Mouse (Mus musculus) erythroblast, embryonic 14.5 days (primary cell): ENCODE results near the gene Map2k7. TPM values are rescaled to one million over a fixed set of nuclear protein-coding genes. Genes with fewer than 3 reads are reported as not detected.
A peak's percentile ranks its signal among the peaks of the same experiment; 100 is the strongest.

ENCODE experiments used
- H3K27me3 ChIP-seq: 2 replicates; pipeline ENCODE4 v1.6.1; 2012; ENCODE audit warnings: inconsistent platforms; ENCODE audit not compliant: control insufficient read depth
- H3K36me3 ChIP-seq: 2 replicates; pipeline ENCODE4 v1.6.1; 2012; ENCODE audit warnings: mild to moderate bottlenecking, inconsistent platforms; ENCODE audit not compliant: control insufficient read depth
- H3K4me1 ChIP-seq: 2 replicates; pipeline ENCODE4 v1.6.1; 2012; ENCODE audit warnings: inconsistent platforms; ENCODE audit not compliant: control insufficient read depth
- H3K4me3 ChIP-seq: replicated peaks from 2 replicates; pipeline ENCODE3; 2012; ENCODE audit warnings: moderate library complexity, mild to moderate bottlenecking, inconsistent platforms
- H3K9me3 ChIP-seq: 2 replicates; pipeline ENCODE4 v1.6.1; 2012; ENCODE audit warnings: low read length, inconsistent platforms, mixed read lengths; ENCODE audit not compliant: control insufficient read depth
- GATA1 ChIP-seq: IDR thresholded peaks from 2 replicates; pipeline ENCODE4 v1.6.1; 2012; ENCODE audit warnings: low read length, inconsistent platforms, mixed read lengths
- TAL1 ChIP-seq: IDR thresholded peaks from 3 replicates; pipeline ENCODE4 v1.6.1; 2012; ENCODE audit warnings: low read length, inconsistent platforms, mixed read lengths
- polyA plus RNA-seq: library from polyadenylated mRNA; stranded (reverse); fragments of >175 nt; gene quantifications from 2 replicates; pipeline ENCODE4 v1.2.3, GENCODE M21; 2012

Gene Map2k7
- polyA plus RNA-seq, 1 experiment, result 9.1 TPM

- Histone ChIP-seq H3K4me1 (peaks cover 22% of the 10 kb centered on the region), H3K9me3 (peaks cover 6% of the 10 kb centered on the region; the same call in 1 of the 2 replicates), H3K36me3 (no peaks in the 10 kb centered on the region), H3K4me3 (no peak within 1 kb of the TSS), H3K27me3 (peaks cover 78% of the 10 kb centered on the region)
- TF ChIP-seq GATA1 (no peak), TAL1 (no peak)
Observed at GRCm38 (mm10) chr8:4216791-4217621, 21.5 kb upstream of the Map2k7 start, which contains the start of gene Prr36. Gene Prr36 (minus strand): TSS chr8:4217459.

DNA sequence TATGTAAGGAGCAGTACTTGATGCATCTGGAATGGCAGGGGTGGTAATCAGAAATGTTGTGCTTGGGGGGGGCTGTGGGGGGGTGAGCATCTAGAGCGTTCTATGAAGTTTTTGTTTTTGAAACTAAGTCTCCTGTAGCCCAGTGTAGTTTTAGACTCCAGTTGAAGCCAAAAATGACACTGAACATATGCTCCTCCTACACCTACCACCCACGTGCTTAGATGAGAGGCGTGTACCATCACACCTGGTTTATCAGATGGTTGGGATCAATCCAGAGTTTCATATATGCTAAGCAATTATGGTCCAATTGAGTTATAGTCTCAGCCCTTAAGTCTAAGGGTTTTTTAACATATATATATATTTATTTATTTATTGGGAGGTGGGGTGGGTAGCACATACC lies 18.9 kb upstream of the Map2k7 start:
- no peak overlapping the region for H3K4me3 ChIP-seq
- no peak for TF ChIP-seq GATA1
- no peak for TF ChIP-seq TAL1
- H3K4me1 ChIP-seq, result peaks cover 3% of the 10 kb centered on the region
- H3K36me3 ChIP-seq, result no peaks in the 10 kb centered on the region
- H3K9me3 ChIP-seq, result peaks cover 4% of the 10 kb centered on the region; the same call in 1 of the 2 replicates
- H3K27me3 ChIP-seq, result peaks cover 70% of the 10 kb centered on the region

GRCm38 (mm10) chr8:4222059-4222458 lies 16.5 kb upstream of the Map2k7 start:
- peaks cover 70% of the 10 kb centered on the region for H3K27me3 ChIP-seq

DNA sequence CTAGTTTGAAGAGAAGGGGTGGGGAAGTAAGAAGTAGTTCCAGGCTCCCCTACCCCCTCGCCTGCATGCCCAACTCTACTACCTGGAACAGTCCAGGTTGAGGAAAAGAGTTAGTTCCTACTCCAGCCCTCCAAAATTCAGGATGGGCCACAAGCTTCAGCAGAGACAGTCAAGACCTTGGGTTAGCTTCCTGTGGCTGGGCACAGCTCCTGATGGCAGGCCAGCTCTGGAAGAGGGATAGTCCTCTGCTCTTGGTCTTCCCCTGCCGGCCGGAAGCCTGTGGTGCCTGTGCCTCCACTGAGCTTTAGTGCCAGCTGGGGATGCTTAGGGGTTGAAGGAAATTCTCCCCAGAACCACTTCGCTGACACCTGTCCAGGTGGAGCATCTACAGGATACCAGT lies 12.2 kb upstream of the Map2k7 start:
- no peaks in the 10 kb centered on the region for H3K9me3 ChIP-seq
- no peaks in the 10 kb centered on the region for H3K36me3 ChIP-seq
- TF ChIP-seq GATA1, result no peak
- TF ChIP-seq TAL1, result no peak
- peak overlapping the region; percentile 35 for H3K4me3 ChIP-seq
- peaks cover 24% of the 10 kb centered on the region for H3K4me1 ChIP-seq
- H3K27me3 ChIP-seq, result peaks cover 68% of the 10 kb centered on the region

More at GRCm38 (mm10) chr8:4222059-4222458, 16.5 kb upstream of the Map2k7 start:
- 0 out of 2 replicates have a peak, but pooled peaks cover under 1% of the 10 kb centered on the region for H3K9me3 ChIP-seq
- peaks cover 9% of the 10 kb centered on the region for H3K4me1 ChIP-seq
- H3K36me3 ChIP-seq, result no peaks in the 10 kb centered on the region
- no peak overlapping the region for H3K4me3 ChIP-seq
- TF ChIP-seq TAL1 (no peak), GATA1 (no peak)

GRCm38 (mm10) chr8:4226739-4227347 lies 11.7 kb upstream of the Map2k7 start, which contains the start of gene Lrrc8e:
Gene Lrrc8e (plus strand): TSS chr8:4226827.
- TF ChIP-seq GATA1, result no peak
- no peak for TF ChIP-seq TAL1
- Histone ChIP-seq H3K27me3 (peaks cover 67% of the 10 kb centered on the region), H3K9me3 (no peaks in the 10 kb centered on the region), H3K4me1 (peaks cover 29% of the 10 kb centered on the region), H3K4me3 (peak within 1 kb of the TSS; percentile 35), H3K36me3 (no peaks in the 10 kb centered on the region)

- Histone ChIP-seq H3K4me3 (no peak overlapping the region), H3K4me1 (peaks cover 30% of the 10 kb centered on the region), H3K27me3 (peaks cover 65% of the 10 kb centered on the region), H3K36me3 (no peaks in the 10 kb centered on the region), H3K9me3 (no peaks in the 10 kb centered on the region)
- TF ChIP-seq TAL1 (no peak), GATA1 (no peak)
Observed at GRCm38 (mm10) chr8:4227919-4228318, 10.6 kb upstream of the Map2k7 start.

DNA sequence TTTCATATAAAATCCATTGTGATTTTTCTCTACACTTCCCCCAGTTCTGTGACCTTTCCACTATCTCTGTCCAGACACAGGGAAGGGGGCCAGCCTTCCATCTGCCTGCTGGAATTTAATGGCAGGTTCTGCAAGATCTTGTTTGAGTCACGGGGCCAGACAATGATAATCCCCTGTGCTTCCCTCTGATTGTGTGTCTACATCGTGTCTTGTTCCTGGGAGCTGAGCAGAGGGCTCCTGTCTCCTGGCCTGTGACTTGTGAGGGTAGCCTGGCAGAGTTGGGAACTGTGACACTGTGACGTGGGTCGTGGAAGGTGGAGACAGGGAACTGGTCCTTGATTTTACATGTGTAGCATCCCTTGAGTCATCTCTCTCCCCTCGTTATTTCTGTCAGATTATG lies 8.8 kb upstream of the Map2k7 start:
- H3K4me1 ChIP-seq, result peaks cover 30% of the 10 kb centered on the region
- no peaks in the 10 kb centered on the region for H3K36me3 ChIP-seq
- TF ChIP-seq GATA1 (no peak), TAL1 (no peak)
- no peak overlapping the region for H3K4me3 ChIP-seq
- H3K9me3 ChIP-seq, result no peaks in the 10 kb centered on the region
- H3K27me3 ChIP-seq, result peaks cover 51% of the 10 kb centered on the region

- Histone ChIP-seq H3K4me3 (no peak overlapping the region), H3K27me3 (peaks cover 41% of the 10 kb centered on the region), H3K36me3 (no peaks in the 10 kb centered on the region), H3K4me1 (peaks cover 30% of the 10 kb centered on the region), H3K9me3 (no peaks in the 10 kb centered on the region)
- TF ChIP-seq TAL1 (no peak), GATA1 (no peak)
Observed at GRCm38 (mm10) chr8:4230612-4231351, 7.8 kb upstream of the Map2k7 start.

DNA sequence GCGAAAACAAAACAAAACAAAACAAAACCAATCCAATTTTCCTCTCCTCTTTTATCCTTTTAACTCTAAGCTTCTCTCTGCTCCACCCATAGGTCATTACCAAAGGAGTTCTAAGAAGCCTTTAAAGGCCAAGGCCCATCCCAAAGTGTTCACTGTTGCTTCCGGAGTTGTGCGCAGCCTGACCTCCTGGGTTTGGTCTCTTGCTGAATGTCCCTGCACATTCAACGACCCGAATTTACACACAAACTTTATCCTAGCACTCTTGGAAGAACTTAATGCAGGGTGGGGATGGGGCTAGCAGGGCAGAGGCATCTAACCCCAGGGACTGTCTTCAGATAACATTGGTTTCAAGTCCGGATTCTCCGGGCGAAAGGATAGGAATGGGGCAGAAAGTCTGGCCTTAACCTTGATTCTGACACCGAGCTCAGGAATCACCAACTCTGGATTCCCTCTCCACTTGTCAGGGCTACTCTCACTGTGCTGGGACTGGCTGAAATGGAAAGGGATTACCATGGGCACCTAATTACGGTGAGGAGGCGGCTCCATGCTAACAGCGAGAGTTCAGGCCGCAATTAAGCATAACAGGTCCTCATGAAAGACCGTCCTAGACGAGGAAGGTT lies 616 bp upstream of the Map2k7 start:
- TF ChIP-seq TAL1, result no peak
- no peak for TF ChIP-seq GATA1
- Histone ChIP-seq H3K36me3 (peaks cover 30% of the 10 kb centered on the region), H3K4me3 (peak overlapping the region; percentile 77), H3K9me3 (no peaks in the 10 kb centered on the region), H3K4me1 (peaks cover 53% of the 10 kb centered on the region), H3K27me3 (no peaks in the 10 kb centered on the region)
